Mouse (Mus musculus): ENCODE results near the gene Gm9048. TPM values are rescaled to one million over a fixed set of nuclear protein-coding genes. Genes with fewer than 3 reads are reported as not detected.

Gm9048 gene
- not detected for polyA plus RNA-seq (2017; shearing (Covaris generic))

GRCm38 (mm10) chr10:118348579-118348978, at the start of gene Gm9048:
TSS of gene Gm9048 (minus strand) at chr10:118348679.

GRCm38 (mm10) chr10:118354005-118354404, 5.5 kb upstream of the Gm9048 start, which contains the start of gene Gm9049:
TSS of gene Gm9049 (minus strand) at chr10:118354105.

GRCm38 (mm10) chr10:118343155-118343554, 5.3 kb downstream of the Gm9048 start, which contains the start of gene Gm9046:
TSS of gene Gm9046 (minus strand) at chr10:118343255.

GRCm38 (mm10) chr10:118337731-118338130, 10.7 kb downstream of the Gm9048 start, which contains the start of gene Gm9045:
TSS of gene Gm9045 (minus strand) at chr10:118337831.

GRCm38 (mm10) chr10:118332308-118332707, 16.2 kb downstream of the Gm9048 start, which contains the start of gene Gm9044:
TSS of gene Gm9044 (minus strand) at chr10:118332408.

GRCm38 (mm10) chr10:118326869-118327268, 21.6 kb downstream of the Gm9048 start, which contains the start of gene Gm9040:
TSS of gene Gm9040 (minus strand) at chr10:118326969.

Other genes with a start within 250 kb of the Gm9048 start
- gene Mdm1, start 206.9 kb downstream of the Gm9048 start, polyA plus RNA-seq (2017; shearing (Covaris generic)): 8.4 TPM
- not detected for gene Il22, start 143.7 kb downstream of the Gm9048 start, polyA plus RNA-seq (2017; shearing (Covaris generic))
- gene Gm32717, start 107.9 kb downstream of the Gm9048 start, polyA plus RNA-seq (2017; shearing (Covaris generic)): 0.08 TPM
- gene Gm32802, start 90.0 kb downstream of the Gm9048 start, polyA plus RNA-seq (2017; shearing (Covaris generic)): 0.08 TPM
- not detected for gene Iltifb, start 53.6 kb downstream of the Gm9048 start, polyA plus RNA-seq (2017; shearing (Covaris generic))
- gene Gm9040, start 21.7 kb downstream of the Gm9048 start, polyA plus RNA-seq (2017; shearing (Covaris generic)): 0.20 TPM
- gene Gm9044, start 16.3 kb downstream of the Gm9048 start, polyA plus RNA-seq (2017; shearing (Covaris generic)): 0.20 TPM
- not detected for gene Gm9045, start 10.8 kb downstream of the Gm9048 start, polyA plus RNA-seq (2017; shearing (Covaris generic))
- gene Gm9046, start 5.4 kb downstream of the Gm9048 start, polyA plus RNA-seq (2017; shearing (Covaris generic)): not detected
- not detected for gene Gm9049, start 5.4 kb upstream of the Gm9048 start, polyA plus RNA-seq (2017; shearing (Covaris generic))
- 4.5 TPM for gene Ifng, start 92.4 kb upstream of the Gm9048 start, polyA plus RNA-seq (2017; shearing (Covaris generic))

Data from CD4-positive, CD25-positive, alpha-beta regulatory T cell (primary cell).